Mouse (Mus musculus): Measurements from ENCODE around the gene Tmod3. TPM values are rescaled to one million over a fixed set of nuclear protein-coding genes. Genes with fewer than 3 reads are reported as not detected.

Tmod3 gene
- polyA plus RNA-seq, 1 experiment = not detected

DNA sequence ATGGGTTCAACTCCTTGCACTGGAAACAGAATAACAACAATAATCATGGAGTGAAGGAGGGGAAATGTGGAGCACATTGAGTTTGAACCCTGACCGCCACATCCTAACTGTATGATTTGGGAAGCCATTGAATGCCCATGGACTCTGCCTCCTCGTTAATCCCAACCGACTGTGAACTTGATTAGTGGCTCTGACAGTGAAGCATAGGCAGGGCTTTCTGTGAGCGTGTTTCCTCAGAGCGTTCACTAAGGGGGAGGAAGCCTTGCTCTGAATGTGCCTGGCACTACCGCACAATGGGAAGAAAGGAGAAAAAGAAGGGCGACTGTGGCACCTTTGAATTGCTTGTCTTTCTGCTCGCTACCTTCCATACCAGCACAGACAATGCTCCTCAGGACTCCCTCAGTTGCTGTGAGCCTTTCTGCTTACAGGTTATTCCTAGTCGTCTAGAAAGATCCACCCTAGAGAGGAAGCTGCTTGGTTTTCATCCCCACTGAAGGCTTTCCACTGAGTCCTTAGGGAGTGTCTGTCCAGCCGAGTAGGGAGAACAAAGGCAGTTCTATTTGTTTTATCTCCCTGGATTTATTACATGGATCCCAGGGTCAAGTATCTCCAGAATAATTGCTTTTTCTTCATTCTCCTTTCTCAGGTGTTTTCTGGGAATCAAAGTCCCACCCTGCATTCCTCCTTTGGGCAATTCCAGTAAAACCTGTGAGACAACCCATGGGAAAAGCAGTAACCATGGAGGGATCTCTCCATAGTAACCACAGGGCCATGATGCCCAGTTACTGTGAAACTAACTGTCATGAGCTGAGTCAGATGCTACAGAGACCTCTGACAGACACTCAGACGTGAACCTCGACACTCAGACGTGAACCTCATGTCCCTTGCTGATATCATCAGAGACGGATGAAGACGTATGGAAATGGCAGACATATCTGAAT is 30.7 kb upstream of the Tmod3 start:
- Histone ChIP-seq H3K4me1 (ENCODE audit: control insufficient read depth, insufficient read depth, low read length) (peaks cover 7% of the 10 kb centered on the region; the same call in 1 of the 2 replicates), H3K27ac (ENCODE audit: insufficient read depth, low read depth, low read length) (no peak overlapping the region), H3K4me3 (ENCODE audit: insufficient read depth, low read depth, low read length) (no peak overlapping the region)
- WGBS = 67% methylated on average over 15 of the region's 15 CpGs
- no peak for TF ChIP-seq CTCF (IDR thresholded peaks at IDR 0.05; ENCODE audit: insufficient read depth, low read depth, low read length)
- no peak for TF ChIP-seq POLR2A (IDR thresholded peaks at IDR 0.05; ENCODE audit: insufficient read depth, low read depth, low read length)

DNA sequence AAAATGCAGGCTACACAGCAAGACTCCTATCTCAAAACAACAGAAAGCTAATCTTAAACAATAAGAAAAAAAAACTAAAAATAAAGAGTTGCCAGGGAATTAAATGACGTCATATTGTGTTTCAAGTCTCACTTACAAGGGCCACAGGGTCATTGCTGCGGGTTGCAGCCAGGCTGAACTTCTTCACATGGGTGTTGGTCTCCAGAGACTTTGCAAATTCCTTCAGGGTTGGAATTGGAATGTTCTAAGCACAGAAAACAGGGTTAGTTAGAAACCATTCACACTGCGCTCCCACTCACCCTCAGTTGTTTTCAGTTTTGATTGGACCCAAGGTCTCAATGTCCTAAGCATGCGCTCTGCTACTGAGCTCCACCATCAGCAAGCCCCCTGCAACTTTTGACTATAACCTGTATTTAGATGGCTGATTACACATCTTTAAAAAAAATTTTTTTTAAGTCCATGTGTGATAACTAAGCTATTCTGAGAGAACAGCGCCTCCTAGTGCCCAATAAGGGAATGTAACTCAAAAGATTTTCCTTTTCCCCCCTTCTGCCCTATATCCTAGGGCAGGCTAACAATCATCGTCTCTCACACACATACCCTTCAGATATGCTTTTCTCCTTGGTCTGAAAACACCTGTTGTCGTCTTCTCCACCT is 22.4 kb upstream of the Tmod3 start:
- no peaks in the 10 kb centered on the region for H3K4me1 ChIP-seq (ENCODE audit: control insufficient read depth, insufficient read depth, low read length)
- no peak overlapping the region for H3K27ac ChIP-seq (ENCODE audit: insufficient read depth, low read depth, low read length)
- TF ChIP-seq POLR2A (IDR thresholded peaks at IDR 0.05; ENCODE audit: insufficient read depth, low read depth, low read length) (no peak), CTCF (IDR thresholded peaks at IDR 0.05; ENCODE audit: insufficient read depth, low read depth, low read length) (no peak)
- no peak overlapping the region for H3K4me3 ChIP-seq (ENCODE audit: insufficient read depth, low read depth, low read length)
- 42% methylated on average over 7 of the region's 7 CpGs for WGBS

DNA sequence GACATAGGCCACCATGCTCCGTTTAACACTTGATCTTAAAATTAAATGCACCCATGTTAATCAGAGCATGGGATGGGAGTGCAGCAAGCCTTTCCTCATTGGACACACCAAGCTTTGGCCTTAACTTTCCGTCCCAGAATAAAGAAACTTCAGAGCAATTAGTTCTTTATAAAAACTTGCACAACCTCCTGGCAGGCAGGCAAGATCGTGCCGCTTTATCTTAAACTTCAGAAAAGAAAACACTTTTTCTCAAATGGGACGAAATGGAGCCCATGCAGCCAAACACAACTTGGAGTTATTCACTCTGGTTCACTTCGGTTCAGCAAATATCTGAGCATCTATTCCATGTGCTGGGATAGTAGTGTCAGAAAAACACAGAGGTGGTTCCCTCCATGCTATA is 19.9 kb upstream of the Tmod3 start:
- Histone ChIP-seq H3K27ac (ENCODE audit: insufficient read depth, low read depth, low read length) (no peak overlapping the region), H3K4me1 (ENCODE audit: control insufficient read depth, insufficient read depth, low read length) (no peaks in the 10 kb centered on the region), H3K4me3 (ENCODE audit: insufficient read depth, low read depth, low read length) (no peak overlapping the region)
- 63% methylated on average over 6 of the region's 6 CpGs for WGBS
- no peak for TF ChIP-seq POLR2A (IDR thresholded peaks at IDR 0.05; ENCODE audit: insufficient read depth, low read depth, low read length)
- no peak for TF ChIP-seq CTCF (IDR thresholded peaks at IDR 0.05; ENCODE audit: insufficient read depth, low read depth, low read length)

DNA sequence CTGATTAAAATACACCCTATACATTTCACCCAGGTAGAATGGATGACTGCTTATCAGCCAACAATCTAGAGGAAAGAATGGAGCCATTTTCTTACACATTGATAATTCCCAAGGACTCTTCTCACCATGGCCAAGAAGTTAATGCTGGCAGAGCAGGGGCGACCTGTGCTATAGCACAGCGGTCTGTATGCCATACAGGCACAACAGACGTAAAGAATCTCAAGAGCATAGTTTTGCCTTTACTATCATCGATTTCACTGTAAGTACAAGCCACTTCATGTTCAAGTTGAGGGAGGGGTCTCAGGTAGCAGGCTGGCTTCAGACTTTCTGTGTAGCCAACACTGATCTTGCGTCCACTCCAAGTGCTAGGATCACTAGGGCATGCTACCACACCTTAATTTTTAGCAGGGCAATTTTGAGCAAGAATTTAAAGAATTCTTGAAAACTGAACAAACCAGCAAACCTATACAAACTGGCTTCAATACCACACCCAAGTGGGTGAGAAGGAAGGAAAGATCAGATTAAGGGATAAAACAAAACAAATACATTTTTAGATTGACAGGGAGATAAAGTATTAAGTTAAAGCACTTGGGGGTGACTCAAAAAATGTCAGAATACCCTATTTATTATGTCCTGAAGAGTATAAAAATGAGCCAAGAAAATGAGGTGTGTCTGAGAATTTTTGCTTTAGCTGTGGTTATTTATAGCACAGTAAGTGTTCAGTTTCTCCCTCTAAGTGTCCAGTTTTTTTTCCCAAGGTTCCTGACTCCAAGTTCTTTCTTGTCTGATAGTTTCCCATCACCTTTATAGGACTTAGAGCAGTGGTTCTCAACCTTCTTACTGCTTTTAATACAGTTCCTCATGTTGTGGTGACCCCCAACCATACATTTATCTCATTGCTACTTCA is 11.8 kb upstream of the Tmod3 start:
- H3K4me1 ChIP-seq (ENCODE audit: control insufficient read depth, insufficient read depth, low read length) = no peaks in the 10 kb centered on the region
- TF ChIP-seq CTCF (IDR thresholded peaks at IDR 0.05; ENCODE audit: insufficient read depth, low read depth, low read length) (no peak), POLR2A (IDR thresholded peaks at IDR 0.05; ENCODE audit: insufficient read depth, low read depth, low read length) (no peak)
- H3K4me3 ChIP-seq (ENCODE audit: insufficient read depth, low read depth, low read length) = no peak overlapping the region
- no peak overlapping the region for H3K27ac ChIP-seq (ENCODE audit: insufficient read depth, low read depth, low read length)
- 97% methylated on average over 5 of the region's 5 CpGs for WGBS

DNA sequence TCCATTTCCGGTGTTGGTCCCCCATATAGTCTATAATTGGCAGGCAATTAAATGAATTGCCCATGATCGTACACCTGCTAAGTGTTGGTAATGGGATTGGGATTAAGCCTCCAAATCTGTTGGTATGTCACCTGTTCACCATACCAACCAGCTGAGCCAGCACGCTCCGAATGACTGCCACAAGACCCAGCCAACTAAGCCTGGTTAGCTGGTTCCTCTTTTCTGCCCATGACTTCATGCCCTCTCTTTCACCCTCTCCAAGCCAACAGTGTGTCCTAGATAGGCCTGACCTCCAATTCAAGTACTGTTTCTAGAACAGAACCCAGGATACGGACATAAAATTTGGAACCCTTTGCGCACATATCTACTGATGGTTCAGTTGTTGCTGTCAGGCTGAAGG is 8.9 kb upstream of the Tmod3 start:
- 96% methylated on average over 6 of the region's 6 CpGs for WGBS
- Histone ChIP-seq H3K27ac (ENCODE audit: insufficient read depth, low read depth, low read length) (no peak overlapping the region), H3K4me1 (ENCODE audit: control insufficient read depth, insufficient read depth, low read length) (no peaks in the 10 kb centered on the region), H3K4me3 (ENCODE audit: insufficient read depth, low read depth, low read length) (no peak overlapping the region)
- TF ChIP-seq CTCF (IDR thresholded peaks at IDR 0.05; ENCODE audit: insufficient read depth, low read depth, low read length) = no peak
- TF ChIP-seq POLR2A (IDR thresholded peaks at IDR 0.05; ENCODE audit: insufficient read depth, low read depth, low read length) = no peak

DNA sequence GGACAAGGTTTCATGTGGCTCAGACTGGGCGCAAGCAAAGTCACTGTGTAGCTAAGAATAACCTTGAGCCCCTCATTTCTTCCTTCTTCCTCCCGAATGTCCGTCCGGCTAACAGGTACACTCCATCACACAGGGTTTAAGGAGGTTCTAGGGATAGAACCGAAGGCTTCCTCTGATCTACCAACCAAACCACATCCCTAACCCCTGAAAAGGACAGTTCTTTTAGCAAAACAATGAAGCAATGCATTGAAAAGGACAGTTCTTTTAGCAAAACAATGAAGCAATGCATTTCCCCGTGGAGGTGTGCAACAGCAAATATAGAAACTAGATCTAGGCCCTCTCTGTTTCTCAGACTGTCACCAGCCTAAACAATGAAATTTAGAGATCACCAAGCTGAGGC is 5.4 kb upstream of the Tmod3 start:
- no peaks in the 10 kb centered on the region for H3K4me1 ChIP-seq (ENCODE audit: control insufficient read depth, insufficient read depth, low read length)
- no peak overlapping the region for H3K27ac ChIP-seq (ENCODE audit: insufficient read depth, low read depth, low read length)
- WGBS = 89% methylated on average over 6 of the region's 6 CpGs
- no peak for TF ChIP-seq POLR2A (IDR thresholded peaks at IDR 0.05; ENCODE audit: insufficient read depth, low read depth, low read length)
- no peak for TF ChIP-seq CTCF (IDR thresholded peaks at IDR 0.05; ENCODE audit: insufficient read depth, low read depth, low read length)
- H3K4me3 ChIP-seq (ENCODE audit: insufficient read depth, low read depth, low read length) = no peak overlapping the region

DNA sequence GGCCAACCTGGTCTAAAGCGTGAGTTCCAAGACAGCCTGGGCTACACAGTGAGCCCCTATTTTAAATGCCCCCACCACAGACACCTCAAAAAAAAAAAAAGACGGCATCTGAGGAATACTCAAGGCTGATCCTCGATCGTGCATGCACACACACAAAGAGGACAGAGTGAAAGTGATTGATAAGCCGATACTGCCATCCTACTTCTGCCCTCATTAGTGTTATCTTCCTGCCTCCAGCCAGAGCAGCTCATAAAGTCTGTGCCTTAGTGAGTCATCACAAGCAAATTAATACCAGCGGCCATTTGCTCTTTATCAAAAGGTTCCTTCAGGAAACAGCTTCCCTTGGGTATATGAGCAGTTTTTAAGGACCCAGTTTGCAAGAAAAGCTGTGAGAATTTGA is 4.2 kb upstream of the Tmod3 start:
- TF ChIP-seq POLR2A (IDR thresholded peaks at IDR 0.05; ENCODE audit: insufficient read depth, low read depth, low read length) (no peak), CTCF (IDR thresholded peaks at IDR 0.05; ENCODE audit: insufficient read depth, low read depth, low read length) (no peak)

DNA sequence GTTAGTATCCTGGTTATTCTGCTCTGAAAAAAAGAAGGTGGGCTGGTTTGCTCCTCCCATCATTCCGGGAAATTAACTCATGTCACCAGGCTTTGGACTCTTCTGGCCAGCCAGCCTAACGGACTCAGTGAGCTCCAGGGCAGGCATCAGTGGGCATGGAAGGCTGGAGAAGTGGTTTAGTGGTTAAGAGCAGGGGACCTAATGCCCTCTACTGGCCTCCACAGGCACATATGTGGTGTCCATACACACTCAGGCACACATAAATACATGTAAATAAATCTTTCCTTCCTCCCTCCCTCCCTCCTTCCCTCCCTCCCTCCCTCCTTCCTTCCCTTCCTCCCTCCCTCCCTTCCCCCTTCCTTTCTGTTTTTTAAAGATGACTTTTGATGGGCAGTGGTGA is 3.7 kb upstream of the Tmod3 start:
- no peak for TF ChIP-seq CTCF (IDR thresholded peaks at IDR 0.05; ENCODE audit: insufficient read depth, low read depth, low read length)
- no peak for TF ChIP-seq POLR2A (IDR thresholded peaks at IDR 0.05; ENCODE audit: insufficient read depth, low read depth, low read length)
- Histone ChIP-seq H3K27ac (ENCODE audit: insufficient read depth, low read depth, low read length) (no peak overlapping the region), H3K4me3 (ENCODE audit: insufficient read depth, low read depth, low read length) (no peak overlapping the region), H3K4me1 (ENCODE audit: control insufficient read depth, insufficient read depth, low read length) (no peaks in the 10 kb centered on the region)
- 68% methylated on average over 2 of the region's 2 CpGs for WGBS

More for the DNA sequence above, 4.2 kb upstream of the Tmod3 start:
- H3K4me3 ChIP-seq (ENCODE audit: insufficient read depth, low read depth, low read length) = no peak overlapping the region
- WGBS = 78% methylated on average over 6 of the region's 6 CpGs
- H3K4me1 ChIP-seq (ENCODE audit: control insufficient read depth, insufficient read depth, low read length) = no peaks in the 10 kb centered on the region
- H3K27ac ChIP-seq (ENCODE audit: insufficient read depth, low read depth, low read length) = no peak overlapping the region
